Mouse (Mus musculus): ENCODE measurements around the gene Stard7.
"Not testable (repeated sequence)": the region's sequence is repeated elsewhere in the genome, so short reads cannot be mapped to it uniquely, and the experiment has no call there.

Gene Stard7

GRCm38 (mm10) chr2:127270300-127271041, 453 bp downstream of the Stard7 start:
- Histone ChIP-seq H3K36me3 (ENCODE audit: insufficient read depth, low read length) (peaks cover 4% of the 10 kb centered on the region; the same call in 1 of the 2 replicates), H3K9me3 (ENCODE audit: low read length) (no peaks in the 10 kb centered on the region), H3K4me3 (replicated peaks; ENCODE audit: low read length) (peak overlapping the region; percentile 100), H3K4me1 (replicated peaks; ENCODE audit: low read depth, low read length) (peaks cover 25% of the 10 kb centered on the region), H3K27me3 (ENCODE audit: insufficient read depth, low read length) (no peaks in the 10 kb centered on the region)
- TF ChIP-seq POU5F1 (IDR thresholded peaks at IDR 0.05; ENCODE audit: borderline replicate concordance, low read length) = no peak
- no peak for TF ChIP-seq NANOG (IDR thresholded peaks at IDR 0.05; ENCODE audit: borderline replicate concordance, low read length)
- no peak for TF ChIP-seq CTCF (conservative IDR thresholded peaks at IDR 0.05; ENCODE audit: low read length)

GRCm38 (mm10) chr2:127271042-127271515, 1.1 kb downstream of the Stard7 start:
- Histone ChIP-seq H3K4me1 (replicated peaks; ENCODE audit: low read depth, low read length) (peaks cover 26% of the 10 kb centered on the region), H3K27me3 (ENCODE audit: insufficient read depth, low read length) (no peaks in the 10 kb centered on the region), H3K36me3 (ENCODE audit: insufficient read depth, low read length) (peaks cover 4% of the 10 kb centered on the region; the same call in 1 of the 2 replicates), H3K4me3 (replicated peaks; ENCODE audit: low read length) (peak overlapping the region; percentile 100), H3K9me3 (ENCODE audit: low read length) (no peaks in the 10 kb centered on the region)
- TF ChIP-seq POU5F1 (IDR thresholded peaks at IDR 0.05; ENCODE audit: borderline replicate concordance, low read length) (no peak), CTCF (conservative IDR thresholded peaks at IDR 0.05; ENCODE audit: low read length) (no peak), NANOG (IDR thresholded peaks at IDR 0.05; ENCODE audit: borderline replicate concordance, low read length) (no peak)

GRCm38 (mm10) chr2:127272049-127272448, 2.0 kb downstream of the Stard7 start:
- H3K9me3 ChIP-seq (ENCODE audit: low read length); H3K27me3 ChIP-seq (ENCODE audit: insufficient read depth, low read length); H3K36me3 ChIP-seq (ENCODE audit: insufficient read depth, low read length); H3K4me3 ChIP-seq (replicated peaks; ENCODE audit: low read length): not testable (repeated sequence)
- H3K4me1 ChIP-seq (replicated peaks; ENCODE audit: low read depth, low read length) = peaks cover 31% of the 10 kb centered on the region

DNA sequence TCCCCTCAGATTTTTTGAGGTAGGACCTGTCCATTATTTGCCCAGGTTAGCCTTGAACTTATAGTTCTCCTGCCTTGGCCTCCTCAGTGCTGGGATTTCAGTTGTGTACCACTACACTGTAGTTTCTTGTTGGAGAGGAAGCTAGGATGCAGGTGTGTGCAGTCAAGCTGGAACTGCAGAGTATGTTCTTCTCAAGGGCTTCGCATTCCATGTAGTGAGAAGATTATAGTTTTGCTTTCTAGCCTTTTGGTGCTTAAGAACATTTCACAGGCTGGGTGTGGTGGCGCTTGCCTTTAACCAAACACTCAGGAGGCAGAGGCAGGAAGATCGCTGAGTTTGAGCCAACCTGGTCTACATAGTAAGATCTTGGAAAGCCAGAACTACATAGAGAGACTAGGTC, 2.8 kb downstream of the Stard7 start:
- Histone ChIP-seq H3K4me3 (replicated peaks; ENCODE audit: low read length) (no peak overlapping the region), H3K9me3 (ENCODE audit: low read length) (no peaks in the 10 kb centered on the region), H3K36me3 (ENCODE audit: insufficient read depth, low read length) (peaks cover 4% of the 10 kb centered on the region; the same call in 1 of the 2 replicates), H3K27me3 (ENCODE audit: insufficient read depth, low read length) (no peaks in the 10 kb centered on the region), H3K4me1 (replicated peaks; ENCODE audit: low read depth, low read length) (peaks cover 31% of the 10 kb centered on the region)
- TF ChIP-seq NANOG (IDR thresholded peaks at IDR 0.05; ENCODE audit: borderline replicate concordance, low read length) = no peak
- TF ChIP-seq POU5F1 (IDR thresholded peaks at IDR 0.05; ENCODE audit: borderline replicate concordance, low read length) = no peak
- no peak for TF ChIP-seq CTCF (conservative IDR thresholded peaks at IDR 0.05; ENCODE audit: low read length)

DNA sequence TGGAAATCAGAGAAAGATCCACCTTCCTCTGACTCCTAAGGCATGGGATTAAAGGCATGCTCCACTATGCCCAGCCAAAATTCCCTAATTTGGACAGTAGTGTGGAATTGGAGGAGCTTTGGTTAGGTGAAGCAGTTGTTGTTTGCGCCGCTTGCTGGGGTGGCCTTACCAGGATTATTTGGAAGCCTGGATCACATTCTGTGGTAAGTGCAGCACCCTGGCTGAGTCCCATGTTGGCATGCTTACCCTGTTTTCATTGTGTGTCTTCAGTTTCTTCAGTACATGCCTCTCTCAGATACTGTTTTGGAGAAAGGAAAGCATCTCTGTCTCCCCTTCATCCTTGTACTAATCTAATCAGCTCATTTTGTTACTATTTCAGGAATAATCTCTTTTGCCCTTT, 4.6 kb downstream of the Stard7 start:
- no peaks in the 10 kb centered on the region for H3K27me3 ChIP-seq (ENCODE audit: insufficient read depth, low read length)
- no peaks in the 10 kb centered on the region for H3K9me3 ChIP-seq (ENCODE audit: low read length)
- peaks cover 24% of the 10 kb centered on the region for H3K4me1 ChIP-seq (replicated peaks; ENCODE audit: low read depth, low read length)
- no peak for TF ChIP-seq POU5F1 (IDR thresholded peaks at IDR 0.05; ENCODE audit: borderline replicate concordance, low read length)
- TF ChIP-seq CTCF (conservative IDR thresholded peaks at IDR 0.05; ENCODE audit: low read length) = no peak
- no peak for TF ChIP-seq NANOG (IDR thresholded peaks at IDR 0.05; ENCODE audit: borderline replicate concordance, low read length)
- H3K36me3 ChIP-seq (ENCODE audit: insufficient read depth, low read length) = peaks cover 7% of the 10 kb centered on the region
- H3K4me3 ChIP-seq (replicated peaks; ENCODE audit: low read length) = no peak overlapping the region

DNA sequence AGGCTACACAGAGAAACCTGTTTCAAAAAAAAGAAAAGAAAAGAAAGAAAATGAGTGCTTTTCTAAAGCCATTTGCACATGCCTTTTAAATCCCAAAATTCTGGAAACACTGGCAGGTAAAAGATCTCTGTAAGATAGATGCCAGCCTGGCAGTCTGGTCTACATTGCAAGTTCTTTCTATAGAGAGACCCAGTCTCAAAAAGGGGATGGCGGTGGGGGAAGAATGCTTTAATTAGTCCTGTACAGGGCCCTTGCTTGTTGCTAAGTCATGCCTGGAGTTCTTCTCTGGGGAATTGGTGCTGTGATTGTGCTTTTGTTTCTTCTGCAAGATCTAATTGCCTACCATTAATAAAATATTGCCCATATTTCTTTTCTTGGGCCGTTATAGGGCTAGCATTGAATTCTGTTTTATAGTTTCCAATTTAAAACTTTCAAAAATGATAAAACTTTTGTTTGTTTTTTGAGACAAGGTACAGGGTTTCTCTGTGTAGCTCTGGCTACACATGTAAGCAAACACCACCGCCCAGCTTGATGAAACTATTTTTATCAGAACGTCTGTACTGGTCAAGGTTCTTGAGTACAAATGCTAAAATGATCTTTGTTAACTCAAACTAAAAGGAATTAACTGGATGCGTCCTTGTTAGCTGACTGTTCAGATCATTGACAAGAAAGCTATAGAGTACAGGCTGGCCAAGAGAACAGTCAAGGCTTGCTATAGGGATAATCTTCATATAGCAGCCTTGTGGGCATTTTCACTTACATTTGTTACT, 5.7 kb downstream of the Stard7 start:
- H3K9me3 ChIP-seq (ENCODE audit: low read length) = no peaks in the 10 kb centered on the region
- TF ChIP-seq POU5F1 (IDR thresholded peaks at IDR 0.05; ENCODE audit: borderline replicate concordance, low read length) (no peak), CTCF (conservative IDR thresholded peaks at IDR 0.05; ENCODE audit: low read length) (no peak), NANOG (IDR thresholded peaks at IDR 0.05; ENCODE audit: borderline replicate concordance, low read length) (no peak)
- H3K27me3 ChIP-seq (ENCODE audit: insufficient read depth, low read length) = no peaks in the 10 kb centered on the region
- no peak overlapping the region for H3K4me3 ChIP-seq (replicated peaks; ENCODE audit: low read length)
- peaks cover 24% of the 10 kb centered on the region for H3K4me1 ChIP-seq (replicated peaks; ENCODE audit: low read depth, low read length)
- peaks cover 8% of the 10 kb centered on the region for H3K36me3 ChIP-seq (ENCODE audit: insufficient read depth, low read length)

GRCm38 (mm10) chr2:127278162-127278561, 8.1 kb downstream of the Stard7 start:
- H3K9me3 ChIP-seq (ENCODE audit: low read length) = no peaks in the 10 kb centered on the region
- peaks cover 5% of the 10 kb centered on the region; the same call in 1 of the 2 replicates for H3K36me3 ChIP-seq (ENCODE audit: insufficient read depth, low read length)
- TF ChIP-seq NANOG (IDR thresholded peaks at IDR 0.05; ENCODE audit: borderline replicate concordance, low read length) (no peak), CTCF (conservative IDR thresholded peaks at IDR 0.05; ENCODE audit: low read length) (no peak), POU5F1 (IDR thresholded peaks at IDR 0.05; ENCODE audit: borderline replicate concordance, low read length) (no peak)
- H3K4me3 ChIP-seq (replicated peaks; ENCODE audit: low read length) = no peak overlapping the region
- H3K27me3 ChIP-seq (ENCODE audit: insufficient read depth, low read length) = no peaks in the 10 kb centered on the region
- peaks cover 24% of the 10 kb centered on the region for H3K4me1 ChIP-seq (replicated peaks; ENCODE audit: low read depth, low read length)

DNA sequence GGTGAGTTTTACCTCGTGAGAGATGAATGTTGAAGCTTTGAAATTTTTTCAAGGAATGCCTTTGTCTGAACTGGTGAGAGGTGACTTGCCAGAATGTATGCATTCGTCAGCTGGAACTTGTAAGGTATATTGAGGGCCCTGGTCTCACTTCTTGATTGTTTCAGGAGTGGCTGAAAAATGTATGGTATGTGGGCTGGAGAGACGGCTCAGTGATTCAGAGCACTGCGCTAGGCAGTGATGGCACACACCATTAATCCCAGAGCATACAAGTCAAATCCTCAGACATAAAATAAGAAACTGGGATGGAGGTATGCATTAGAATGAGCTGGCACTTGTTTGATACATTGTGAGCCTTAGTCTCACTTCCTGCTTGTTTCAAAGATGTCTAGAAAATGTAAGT, 22.2 kb downstream of the Stard7 start:
- Histone ChIP-seq H3K4me1 (replicated peaks; ENCODE audit: low read depth, low read length) (peaks cover 21% of the 10 kb centered on the region), H3K36me3 (ENCODE audit: insufficient read depth, low read length) (peaks cover 81% of the 10 kb centered on the region), H3K9me3 (ENCODE audit: low read length) (no peaks in the 10 kb centered on the region), H3K27me3 (ENCODE audit: insufficient read depth, low read length) (no peaks in the 10 kb centered on the region), H3K4me3 (replicated peaks; ENCODE audit: low read length) (no peak overlapping the region)
- no peak for TF ChIP-seq CTCF (conservative IDR thresholded peaks at IDR 0.05; ENCODE audit: low read length)
- TF ChIP-seq POU5F1 (IDR thresholded peaks at IDR 0.05; ENCODE audit: borderline replicate concordance, low read length) = no peak
- no peak for TF ChIP-seq NANOG (IDR thresholded peaks at IDR 0.05; ENCODE audit: borderline replicate concordance, low read length)
